Mouse (Mus musculus) small intestine, adult 2 months (tissue): ENCODE measurements around the gene Arhgef2. TPM values are rescaled to one million over a fixed set of nuclear protein-coding genes. Genes with fewer than 3 reads are reported as not detected.
A peak's percentile ranks its signal among the peaks of the same experiment; 100 is the strongest.

Experiments used
- H3K27ac ChIP-seq: fragments of 200-500 bp; 2 replicates; pipeline ENCODE4 v1.5.1; 2012; ENCODE audit warnings: low read depth, low read length, control low read depth, inconsistent platforms; ENCODE audit not compliant: insufficient read depth
- H3K27me3 ChIP-seq: fragments of 200-500 bp; 2 replicates; pipeline ENCODE4 v1.6.1; 2012; ENCODE audit warnings: mild to moderate bottlenecking, moderate library complexity, low read length, inconsistent platforms; ENCODE audit not compliant: control insufficient read depth, insufficient read depth
- H3K36me3 ChIP-seq: fragments of 200-500 bp; 2 replicates; pipeline ENCODE4 v1.6.1; 2012; ENCODE audit warnings: mild to moderate bottlenecking, low read length, control low read depth, inconsistent platforms; ENCODE audit not compliant: control insufficient read depth, insufficient read depth
- H3K4me1 ChIP-seq: fragments of 200-500 bp; 2 replicates; pipeline ENCODE4 v1.6.1; 2012; ENCODE audit warnings: low read length, inconsistent platforms, mixed read lengths; ENCODE audit not compliant: control insufficient read depth, insufficient read depth, insufficient read length
- H3K4me3 ChIP-seq: fragments of 200-500 bp; 2 replicates; pipeline ENCODE4 v1.5.1; 2012; ENCODE audit warnings: low read depth, mild to moderate bottlenecking, control low read depth, inconsistent platforms, low read length, moderate library complexity
- CTCF ChIP-seq: fragments of 200-500 bp; IDR thresholded peaks from 2 replicates; pipeline ENCODE4 v1.5.1; 2012; ENCODE audit warnings: low read depth, mild to moderate bottlenecking, control low read depth, inconsistent platforms, low read length, moderate library complexity, mixed read lengths; ENCODE audit not compliant: insufficient replicate concordance, insufficient read length; ENCODE audit errors: extremely low read depth
- POLR2A ChIP-seq: fragments of 200-500 bp; IDR thresholded peaks from 2 replicates; pipeline ENCODE4 v1.6.1; 2012; ENCODE audit warnings: low read depth, mild to moderate bottlenecking, control low read depth, inconsistent platforms, low read length, moderate library complexity
- WGBS: fragments of 180-500 bp; shearing (Covaris S2); methylation state at CpG from one replicate; pipeline ENCODE4 v1.1.7; 2018; 5-methylcytosine and 5-hydroxymethylcytosine counted together
- polyA plus RNA-seq: library from polyadenylated mRNA; depleted of rRNA; stranded (reverse); fragments of >200 nt; gene quantifications from 2 replicates; pipeline ENCODE4 v1.2.3, GENCODE M21; 2012

Arhgef2 gene
- polyA plus RNA-seq, 1 experiment = 110 TPM

DNA sequence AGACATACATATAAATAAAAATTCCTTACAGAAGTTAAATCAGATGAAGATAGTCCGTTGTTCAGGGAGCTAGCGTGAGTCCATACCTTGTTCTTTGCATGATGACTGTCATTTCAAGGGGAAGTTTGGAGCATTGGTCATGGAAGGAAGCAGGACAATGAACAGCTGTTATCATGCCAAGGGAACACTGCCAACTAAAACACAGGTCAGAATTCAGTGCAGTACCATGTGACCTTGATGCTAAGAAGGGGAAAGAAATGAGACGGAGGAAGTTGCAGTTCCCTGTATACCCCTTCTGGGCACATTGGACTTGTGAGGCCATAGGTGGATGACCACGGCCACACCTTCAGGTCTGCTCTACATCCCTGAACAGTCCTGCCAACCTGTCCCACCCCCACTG is 48.9 kb downstream of the Arhgef2 start:
- 36% methylated on average over 4 of the region's 4 CpGs for WGBS
- Histone ChIP-seq H3K27me3 (no peaks in the 10 kb centered on the region), H3K4me3 (no peak overlapping the region), H3K36me3 (no peaks in the 10 kb centered on the region), H3K27ac (no peak overlapping the region), H3K4me1 (peaks cover 20% of the 10 kb centered on the region; the same call in 1 of the 2 replicates)
- TF ChIP-seq POLR2A (no peak), CTCF (no peak)

DNA sequence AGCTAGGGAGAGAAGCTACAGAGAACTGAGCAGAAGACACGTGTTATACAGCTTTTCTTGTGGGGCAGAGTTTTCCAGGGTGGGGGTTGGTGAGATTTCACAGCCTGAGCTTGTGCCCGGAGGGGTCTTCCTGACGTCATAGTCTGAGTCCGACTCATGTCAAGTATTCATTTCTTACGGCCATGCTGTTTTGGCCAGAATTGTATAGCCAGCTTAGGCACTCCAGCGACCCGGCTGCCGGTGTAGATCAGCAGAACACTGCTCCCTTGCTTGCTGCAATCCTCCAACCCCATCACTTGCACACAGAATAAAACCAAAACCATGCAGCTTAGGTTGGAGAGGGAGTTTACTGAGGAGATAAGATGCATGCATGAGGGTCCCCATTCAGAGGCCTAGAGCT is 49.9 kb downstream of the Arhgef2 start:
- Histone ChIP-seq H3K4me1 (peaks cover 22% of the 10 kb centered on the region; the same call in 1 of the 2 replicates), H3K27ac (no peak overlapping the region), H3K4me3 (no peak overlapping the region), H3K36me3 (no peaks in the 10 kb centered on the region), H3K27me3 (no peaks in the 10 kb centered on the region)
- WGBS = 90% methylated on average over 8 of the region's 8 CpGs
- TF ChIP-seq CTCF (no peak), POLR2A (no peak)

DNA sequence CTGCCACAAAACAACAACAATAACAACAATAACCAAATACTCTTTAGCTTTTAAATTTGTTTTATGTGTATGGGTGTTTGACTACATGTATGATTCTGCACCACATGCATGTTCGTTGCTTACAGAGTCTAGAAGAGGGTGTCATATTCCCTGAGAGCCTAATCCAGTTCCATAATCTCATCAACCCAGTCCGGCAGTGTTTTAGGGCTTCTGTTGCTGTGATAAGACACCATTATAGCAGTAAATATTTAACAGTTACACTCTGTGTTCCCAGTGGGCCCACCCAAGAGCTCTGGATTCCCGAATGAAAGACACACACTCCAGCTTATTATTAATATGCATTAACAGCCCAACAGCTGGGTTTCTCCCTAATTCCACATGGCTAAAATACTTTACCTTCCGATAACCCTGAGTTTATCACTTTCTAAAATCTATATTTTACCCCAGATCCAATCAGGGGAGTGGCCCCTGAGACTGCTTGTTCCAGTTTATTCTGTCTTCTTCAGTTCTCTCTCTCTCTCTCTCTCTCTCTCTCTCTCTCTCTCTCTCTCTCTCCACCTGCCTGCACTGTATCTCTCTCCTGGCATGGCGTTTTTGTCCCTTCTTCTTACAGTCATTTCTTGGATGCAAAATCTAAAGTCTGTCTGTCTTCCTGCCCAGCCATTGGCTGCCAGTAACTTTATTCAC is 52.8 kb downstream of the Arhgef2 start:
- TF ChIP-seq POLR2A (no peak), CTCF (no peak)
- H3K4me3 ChIP-seq = no peak overlapping the region
- no peak overlapping the region for H3K27ac ChIP-seq
- H3K4me1 ChIP-seq = peaks cover 4% of the 10 kb centered on the region; the same call in 1 of the 2 replicates
- no peaks in the 10 kb centered on the region for H3K27me3 ChIP-seq
- WGBS = 29% methylated on average over 5 of the region's 5 CpGs
- H3K36me3 ChIP-seq = no peaks in the 10 kb centered on the region

DNA sequence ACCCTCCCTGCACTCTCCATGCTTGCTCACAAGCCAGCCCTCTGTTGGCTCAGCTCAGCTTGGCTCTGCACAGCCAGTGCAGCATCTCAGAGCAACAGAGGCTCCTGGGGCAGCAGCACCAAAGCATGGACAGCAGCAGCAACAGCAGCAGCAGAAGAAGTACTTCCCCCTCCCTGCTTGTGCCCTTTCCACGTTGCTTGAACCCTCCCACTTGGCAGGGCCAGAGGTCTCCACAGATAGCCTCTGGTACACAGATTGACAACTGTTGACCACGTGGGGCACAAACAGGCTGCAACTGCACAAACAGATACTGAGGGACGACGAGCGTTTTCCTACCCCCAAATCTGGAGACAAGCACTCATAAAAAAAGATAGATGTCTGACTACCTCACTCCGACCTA is 54.0 kb downstream of the Arhgef2 start:
- TF ChIP-seq CTCF (no peak), POLR2A (no peak)
- WGBS = 14% methylated on average over 6 of the region's 6 CpGs
- no peak overlapping the region for H3K27ac ChIP-seq

DNA sequence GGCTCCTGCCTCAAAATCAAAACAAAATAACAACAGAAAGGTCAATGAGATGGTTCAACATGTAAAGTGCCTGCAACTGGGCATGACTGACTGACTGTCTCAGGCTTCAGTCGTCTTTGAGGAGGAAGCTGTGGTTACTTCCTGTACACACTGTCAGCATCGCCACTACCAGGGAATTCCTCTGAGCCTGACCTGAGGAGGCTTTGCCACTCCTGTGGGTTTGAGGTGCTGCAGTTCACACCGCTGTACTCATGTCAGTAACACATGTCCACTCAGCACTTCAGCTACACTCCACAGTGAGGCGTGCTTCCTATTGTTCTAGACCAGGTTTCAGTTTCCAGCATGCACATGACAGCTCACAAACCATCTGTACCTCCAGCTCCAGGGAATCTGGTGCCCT is 58.3 kb downstream of the Arhgef2 start:
- WGBS = 54% methylated on average over 4 of the region's 4 CpGs
- TF ChIP-seq CTCF (no peak), POLR2A (no peak)
- no peaks in the 10 kb centered on the region for H3K27me3 ChIP-seq
- no peak overlapping the region for H3K27ac ChIP-seq
- no peaks in the 10 kb centered on the region for H3K36me3 ChIP-seq
- H3K4me1 ChIP-seq = peaks cover 2% of the 10 kb centered on the region; the same call in 1 of the 2 replicates
- no peak overlapping the region for H3K4me3 ChIP-seq

More for the DNA sequence above, 54.0 kb downstream of the Arhgef2 start:
- Histone ChIP-seq H3K4me1 (peaks cover 2% of the 10 kb centered on the region; the same call in 1 of the 2 replicates), H3K27me3 (no peaks in the 10 kb centered on the region), H3K4me3 (no peak overlapping the region), H3K36me3 (no peaks in the 10 kb centered on the region)

DNA sequence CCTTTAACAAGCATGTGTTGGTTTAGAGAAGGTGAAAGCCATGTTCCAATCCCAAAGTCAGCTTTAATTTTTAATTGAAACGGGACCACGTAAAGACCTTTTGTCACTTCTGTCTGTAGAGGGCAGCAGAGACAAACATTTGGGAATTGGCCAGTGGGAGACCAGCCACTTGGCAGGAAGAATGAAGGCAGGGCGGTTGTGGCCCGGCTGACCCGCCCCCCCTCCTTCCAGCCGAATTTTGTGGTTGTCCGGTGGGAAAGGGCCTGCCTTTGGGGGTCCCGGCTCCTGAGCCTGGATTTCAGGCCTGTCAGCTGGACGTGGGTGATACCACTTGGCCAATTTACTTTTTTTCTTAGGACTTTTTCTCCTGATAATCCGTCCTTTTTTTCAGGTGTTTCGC is 71.6 kb downstream of the Arhgef2 start:
- Histone ChIP-seq H3K4me1 (no peaks in the 10 kb centered on the region), H3K36me3 (no peaks in the 10 kb centered on the region), H3K27ac (no peak overlapping the region), H3K4me3 (peak overlapping the region; percentile 58), H3K27me3 (no peaks in the 10 kb centered on the region)
- TF ChIP-seq POLR2A (no peak), CTCF (peak; percentile 61; the same call in 1 of the 2 replicates)
- WGBS = 5% methylated on average over 11 of the region's 11 CpGs

DNA sequence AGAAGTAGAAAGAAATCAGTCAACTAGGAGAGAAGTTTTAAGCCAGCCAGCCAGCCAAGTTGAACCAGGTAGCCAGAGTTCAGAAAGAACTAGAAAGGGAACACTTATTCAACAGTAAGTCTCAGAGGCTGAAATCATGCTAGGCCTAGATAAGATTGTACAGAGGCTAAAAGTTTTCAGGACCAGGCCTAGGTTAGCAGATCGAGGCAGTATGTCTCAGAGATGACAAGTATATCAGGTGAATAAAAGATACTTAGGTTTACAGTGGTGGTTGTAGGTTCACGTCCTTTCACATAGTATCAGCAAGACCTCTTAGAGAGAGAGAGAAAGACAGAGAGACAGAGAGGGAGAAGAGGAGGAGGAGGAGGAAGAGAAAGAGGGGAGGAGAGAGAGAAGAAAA is 78.0 kb downstream of the Arhgef2 start:
- Histone ChIP-seq H3K27ac (peak overlapping the region; percentile 73), H3K4me1 (peaks cover 6% of the 10 kb centered on the region; the same call in 1 of the 2 replicates)
- WGBS = 44% methylated on average over 2 of the region's 2 CpGs

More for the DNA sequence above, 78.0 kb downstream of the Arhgef2 start:
- TF ChIP-seq POLR2A (no peak), CTCF (no peak)
- no peaks in the 10 kb centered on the region for H3K27me3 ChIP-seq
- H3K4me3 ChIP-seq = no peak overlapping the region
- peaks cover 8% of the 10 kb centered on the region for H3K36me3 ChIP-seq
